Mouse (Mus musculus): ENCODE measurements around the gene Astn2.

DNA sequence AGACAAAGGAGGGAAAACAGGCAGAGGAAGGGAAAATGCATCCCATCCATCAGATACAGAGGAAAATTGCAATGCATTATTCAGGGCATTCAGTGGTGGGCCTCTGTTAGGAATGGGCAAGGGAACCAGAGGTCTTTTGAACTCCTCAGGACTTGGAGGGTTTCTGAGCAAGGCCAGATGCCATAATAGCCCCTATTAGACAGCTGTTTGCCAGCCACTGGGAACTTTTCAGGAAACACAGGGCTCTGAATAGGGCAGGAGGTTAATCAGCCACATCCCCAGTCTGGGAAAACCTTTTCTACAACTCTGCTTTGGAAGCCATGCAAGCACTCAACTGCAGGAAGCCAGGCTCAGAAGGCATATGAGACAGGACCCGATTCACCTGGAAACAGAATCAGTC is 38.9 kb downstream of the Astn2 start:
- TF ChIP-seq CTCF (IDR thresholded peaks at IDR 0.05; ENCODE audit: control insufficient read depth, insufficient read depth, insufficient read length) (no peak), USF1 (IDR thresholded peaks at IDR 0.05; ENCODE audit: low read depth) (no peak)
